1 mouse cellular context compared by ENCODE assay signal in the genomic region with DNA sequence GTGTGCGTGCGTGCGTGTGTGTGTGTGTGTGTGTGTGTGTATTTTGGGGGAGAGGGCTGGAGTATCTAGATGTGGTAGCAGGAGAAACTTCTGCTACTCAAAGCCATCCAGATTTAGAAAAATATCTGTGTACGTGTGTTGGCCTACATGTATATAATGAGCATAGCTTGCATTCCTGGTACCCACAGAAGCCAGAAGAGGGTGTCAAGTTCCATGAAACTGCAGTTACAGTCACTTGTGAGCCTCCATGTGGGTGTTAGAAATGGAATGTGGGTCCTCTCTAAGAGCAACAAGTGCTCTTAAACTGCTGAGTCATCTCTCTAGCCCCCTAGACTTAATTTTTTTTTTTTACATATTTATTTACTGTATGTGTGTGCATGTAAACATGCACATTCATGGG.
TF ChIP-seq lines count a peak whose summit lies in the region.

No protein-coding gene starts in this region.

TF ChIP-seq in MEL, 35 proteins besides CTCF, POLR2A, EP300 and RAD21:
- TF ChIP-seq MEF2A (IDR thresholded peaks at IDR 0.05; ENCODE audit: extremely low read depth, insufficient replicate concordance, low read depth, low read length, poor library complexity, severe bottlenecking): no peak
- no peak for TF ChIP-seq ZMIZ1 (IDR thresholded peaks at IDR 0.05; ENCODE audit: low read depth, low read length)
- TF ChIP-seq HCFC1 (IDR thresholded peaks at IDR 0.05; ENCODE audit: low read depth, low read length): no peak
- TF ChIP-seq TAL1 (IDR thresholded peaks at IDR 0.05; ENCODE audit: low read length): no peak
- TF ChIP-seq MAFK (IDR thresholded peaks at IDR 0.05; ENCODE audit: borderline replicate concordance, low read depth, low read length): 0 out of 2 replicates have a peak, but pooled peaks have one; percentile 34
- TF ChIP-seq NELFE (IDR thresholded peaks at IDR 0.05; ENCODE audit: low read depth, low read length): no peak
TF ChIP-seq in MEL: peak in this region for 1.
